Mouse (Mus musculus) midbrain, embryonic 14.5 days (tissue): ENCODE data around the gene Blvra. TPM values are rescaled to one million over a fixed set of nuclear protein-coding genes. Genes with fewer than 3 reads are reported as not detected.

Source experiments
- ATAC-seq: fragments of 200-750 bp; cut with Nextera tagmentation; 2 replicates; pipeline ENCODE4 v1.8.0; 2017; ENCODE audit warnings: moderate number of reproducible peaks, moderate library complexity; ENCODE audit not compliant: low FRiP score, low TSS enrichment
- DNase-seq: peaks from one replicate; pipeline ENCODE4 v3.0.0-alpha.2; 2015
- H3K27ac ChIP-seq: fragments of 300-500 bp; sonication (generic); replicated peaks from 2 replicates; pipeline ENCODE4 v1.5.1; 2014; ENCODE audit warnings: mild to moderate bottlenecking, low read depth, low read length, moderate library complexity
- H3K27me3 ChIP-seq: fragments of 300-500 bp; sonication (generic); 2 replicates; pipeline ENCODE4 v1.6.1; 2014; ENCODE audit warnings: low read length, control low read depth, mixed read lengths; ENCODE audit not compliant: control insufficient read depth, insufficient read depth
- H3K36me3 ChIP-seq: fragments of 300-500 bp; sonication (generic); 2 replicates; pipeline ENCODE4 v1.6.1; 2014; ENCODE audit warnings: low read length, control low read depth; ENCODE audit not compliant: control insufficient read depth, insufficient read depth
- H3K4me1 ChIP-seq: fragments of 300-500 bp; sonication (generic); 2 replicates; pipeline ENCODE4 v1.6.1; 2014; ENCODE audit warnings: mild to moderate bottlenecking, antibody characterized with exemption, low read length, control low read depth; ENCODE audit not compliant: control insufficient read depth, insufficient read depth
- H3K4me2 ChIP-seq: fragments of 300-500 bp; sonication (generic); 2 replicates; pipeline ENCODE4 v1.6.1; 2014; ENCODE audit warnings: mild to moderate bottlenecking, low read length, moderate library complexity
- H3K4me3 ChIP-seq: fragments of 300-500 bp; sonication (generic); replicated peaks from 2 replicates; pipeline ENCODE4 v1.5.1; 2014; ENCODE audit warnings: low read depth, low read length
- H3K9ac ChIP-seq: fragments of 300-500 bp; sonication (generic); replicated peaks from 2 replicates; pipeline ENCODE4 v1.6.1; 2014; ENCODE audit warnings: mild to moderate bottlenecking, low read length, moderate library complexity
- H3K9me3 ChIP-seq: fragments of 300-500 bp; sonication (generic); 2 replicates; pipeline ENCODE4 v1.6.1; 2016; ENCODE audit warnings: low read length, control low read depth, mixed read lengths; ENCODE audit not compliant: control insufficient read depth
- WGBS: fragments of 180-500 bp; shearing (Covaris S2); extraction: QIAGEN DNeasy Blood & Tissue Kit; methylation state at CpG from one replicate; pipeline ENCODE4 v1.1.7; 2014; 5-methylcytosine and 5-hydroxymethylcytosine counted together
- microRNA-seq: library from miRNA; unstranded; fragments of <30 nt; microRNA quantifications from one replicate; pipeline ENCODE4, GENCODE M21; 2016
- polyA plus RNA-seq: library from polyadenylated mRNA; unstranded; fragments of >200 nt; fragmentation: Nextera tagmentation; extraction: Ambion mirVana; gene quantifications from 2 replicates; pipeline ENCODE4 v1.2.1, GENCODE M21; 2014

The Blvra gene
- polyA plus RNA-seq, 1 experiment from 2014 or later, result 27.3 TPM

DNA sequence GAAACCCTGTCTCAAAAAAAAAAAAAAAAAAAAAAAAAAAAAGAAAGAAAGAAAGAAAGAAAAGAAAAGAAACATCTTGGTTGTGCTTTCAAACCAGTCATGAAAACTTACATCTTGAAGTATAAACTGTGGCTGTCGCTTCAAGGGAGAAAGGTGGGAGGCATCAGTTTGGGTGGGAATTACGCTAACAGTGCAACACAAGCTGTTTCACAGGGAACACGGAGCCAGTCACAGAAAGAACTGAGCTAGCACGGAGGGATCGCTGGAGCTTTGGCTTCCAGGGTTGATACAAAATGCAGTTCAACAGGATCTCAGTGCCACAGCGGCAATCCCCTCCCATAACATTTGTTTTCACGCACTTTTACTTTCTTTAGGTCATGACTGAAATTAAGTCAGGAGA lies 69.5 kb downstream of the Blvra start:
- H3K36me3 ChIP-seq, result no peaks in the 10 kb centered on the region
- H3K9me3 ChIP-seq, result no peaks in the 10 kb centered on the region
- WGBS, result 97% methylated on average over 7 of the region's 7 CpGs
- peaks cover 4% of the 10 kb centered on the region; the same call in 1 of the 2 replicates for H3K4me1 ChIP-seq
- DNase-seq (no peak), ATAC-seq (no peak)
- H3K9ac ChIP-seq, result no peak overlapping the region
- no peak overlapping the region for H3K27ac ChIP-seq
- H3K27me3 ChIP-seq, result no peaks in the 10 kb centered on the region
- H3K4me3 ChIP-seq, result no peak overlapping the region
- H3K4me2 ChIP-seq, result no peak overlapping the region

DNA sequence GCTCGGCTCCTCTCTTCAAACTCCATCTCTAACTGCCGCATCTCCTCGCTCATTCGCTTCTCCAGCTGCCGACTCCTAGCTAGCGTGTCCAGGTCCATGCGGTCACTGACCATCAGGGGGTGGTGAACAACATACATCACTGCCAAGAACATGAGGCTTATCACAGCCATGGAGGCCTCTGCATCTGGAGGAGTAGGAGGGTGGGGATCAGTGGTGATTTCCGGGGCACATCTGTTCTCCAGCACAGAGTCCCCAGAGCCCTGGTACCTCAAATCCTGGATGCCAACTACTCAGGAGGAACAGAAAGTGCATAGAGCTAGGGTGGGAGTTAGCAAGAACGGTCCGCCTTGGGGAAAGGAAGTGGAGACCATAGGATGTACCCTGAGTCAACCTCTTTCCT lies 71.6 kb downstream of the Blvra start:
- H3K4me3 ChIP-seq, result no peak overlapping the region

DNA sequence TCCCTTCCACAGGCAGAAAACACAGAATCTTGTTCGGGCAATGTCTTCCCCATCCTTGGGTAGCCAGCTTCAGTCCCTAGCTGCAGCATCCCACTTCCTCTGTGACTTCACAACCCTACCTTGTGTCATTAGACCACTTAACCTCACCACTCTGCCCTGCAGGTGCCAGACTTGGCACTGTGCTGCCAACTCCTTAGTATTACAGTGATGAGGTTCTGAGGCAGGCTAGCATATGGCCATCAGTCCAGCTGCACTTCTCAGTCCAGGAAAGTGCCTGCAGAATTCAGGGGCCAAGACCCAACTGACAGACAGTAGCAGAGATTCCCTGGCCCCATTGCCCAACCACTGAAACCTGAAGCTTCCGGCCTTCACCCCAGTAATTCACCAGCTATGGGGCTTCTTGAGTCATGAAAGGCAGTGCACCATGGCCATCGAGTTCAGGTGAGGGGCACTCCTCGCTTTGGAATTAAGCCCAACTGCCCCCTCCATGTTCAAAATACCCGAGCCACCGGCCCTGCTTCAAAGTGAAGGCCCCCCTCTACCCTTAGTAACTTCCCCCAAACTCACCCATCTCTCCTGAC lies 72.2 kb downstream of the Blvra start:
- no peaks in the 10 kb centered on the region for H3K9me3 ChIP-seq
- H3K27ac ChIP-seq, result no peak overlapping the region
- 19% methylated on average over 6 of the region's 6 CpGs for WGBS
- H3K36me3 ChIP-seq, result no peaks in the 10 kb centered on the region
- ATAC-seq, result no peak
- peak overlapping the region; percentile 51 for H3K4me3 ChIP-seq
- DNase-seq, result no peak
- peak overlapping the region; percentile 91 for H3K4me2 ChIP-seq
- H3K27me3 ChIP-seq, result no peaks in the 10 kb centered on the region
- H3K9ac ChIP-seq, result peak overlapping the region; percentile 60
- peaks cover 4% of the 10 kb centered on the region; the same call in 1 of the 2 replicates for H3K4me1 ChIP-seq

More for the DNA sequence above, 71.6 kb downstream of the Blvra start:
- ATAC-seq (no peak), DNase-seq (no peak)
- H3K36me3 ChIP-seq, result no peaks in the 10 kb centered on the region
- no peak overlapping the region for H3K27ac ChIP-seq
- peaks cover 4% of the 10 kb centered on the region; the same call in 1 of the 2 replicates for H3K4me1 ChIP-seq
- no peak overlapping the region for H3K9ac ChIP-seq
- H3K27me3 ChIP-seq, result no peaks in the 10 kb centered on the region
- H3K4me2 ChIP-seq, result no peak overlapping the region; the same call in 1 of the 2 replicates
- 92% methylated on average over 10 of the region's 10 CpGs for whole genome bisulfite sequencing
- no peaks in the 10 kb centered on the region for H3K9me3 ChIP-seq

DNA sequence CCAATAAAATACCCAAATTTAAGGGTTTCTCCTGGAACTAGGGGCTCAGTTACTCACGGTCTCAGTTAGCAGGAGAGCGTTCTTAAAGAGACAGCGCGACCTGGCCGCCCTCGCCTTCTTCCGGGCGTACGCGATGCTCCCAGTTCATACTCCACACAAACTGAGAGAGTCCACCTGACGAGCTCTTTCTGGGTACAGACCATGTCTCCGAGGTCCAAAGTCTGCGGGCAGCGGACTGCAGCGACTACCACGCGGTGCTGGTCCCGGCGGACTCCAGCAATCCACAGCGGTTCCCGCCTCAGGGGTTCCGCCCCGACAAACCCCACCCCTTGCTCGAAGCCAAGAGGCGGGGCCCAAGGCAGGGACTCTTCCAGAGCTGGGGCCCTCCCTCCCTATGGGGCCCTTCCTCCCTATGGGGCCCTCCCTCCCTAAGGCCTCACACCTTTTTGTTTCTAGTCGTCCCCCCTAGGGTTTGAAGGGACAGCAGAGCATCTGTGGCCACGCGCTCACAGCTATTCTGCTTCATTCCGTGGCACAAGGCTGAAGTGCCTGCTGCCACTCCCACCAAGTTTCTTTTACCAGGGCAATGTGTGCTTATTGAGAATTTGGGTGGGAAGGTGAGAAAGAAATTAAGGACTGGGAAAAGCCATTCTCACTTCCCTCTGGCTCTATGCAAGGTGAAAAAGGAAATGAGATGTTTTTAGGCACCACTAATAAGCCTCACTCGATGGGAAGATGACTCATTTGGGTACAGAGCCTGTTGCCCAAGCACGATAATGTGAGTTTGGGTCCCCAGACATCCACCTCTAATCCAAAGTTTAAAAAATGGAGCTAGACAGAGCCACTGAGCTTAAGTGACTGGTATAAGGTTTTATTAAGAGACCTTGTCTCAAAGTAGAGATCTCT lies 72.9 kb downstream of the Blvra start, which contains the start of gene Itpripl1:
Gene Itpripl1 (minus strand): TSS at position 285 of the 906 bp plus-strand sequence.
- peak; percentile 67 for ATAC-seq
- Histone ChIP-seq H3K4me2 (peak within 1 kb of the TSS; percentile 91), H3K9ac (peak within 1 kb of the TSS; percentile 60), H3K36me3 (no peaks in the 10 kb centered on the region), H3K27ac (no peak within 1 kb of the TSS), H3K27me3 (no peaks in the 10 kb centered on the region), H3K9me3 (no peaks in the 10 kb centered on the region), H3K4me1 (peaks cover 4% of the 10 kb centered on the region; the same call in 1 of the 2 replicates), H3K4me3 (peak within 1 kb of the TSS; percentile 51)
- DNase-seq, result peak; percentile 67
- WGBS, result 4% methylated on average over 31 of the region's 31 CpGs

DNA sequence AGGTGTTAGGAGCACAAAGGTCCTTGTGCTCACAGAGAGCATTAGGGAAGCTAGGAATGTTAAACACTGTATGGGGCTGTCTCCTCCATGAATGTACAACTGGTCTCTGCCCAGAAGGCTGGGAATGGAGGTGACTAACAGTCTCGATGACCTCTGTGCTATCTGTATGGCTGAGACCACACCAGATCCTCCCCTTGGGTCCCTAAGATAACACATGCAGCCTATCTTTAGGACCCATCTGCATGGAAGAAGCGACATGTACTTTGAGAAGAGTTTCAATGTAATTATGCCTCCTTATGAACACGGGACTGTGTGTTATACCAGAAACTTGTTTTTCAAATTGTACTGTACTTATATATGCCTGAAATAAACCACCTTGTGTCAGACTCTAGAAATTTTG lies 75.2 kb downstream of the Blvra start:
- no peak overlapping the region for H3K4me2 ChIP-seq
- WGBS, result 89% methylated on average over 3 of the region's 3 CpGs

More for the DNA sequence above, 75.2 kb downstream of the Blvra start:
- Histone ChIP-seq H3K9me3 (0 out of 2 replicates have a peak, but pooled peaks cover 3% of the 10 kb centered on the region), H3K4me3 (no peak overlapping the region), H3K27me3 (no peaks in the 10 kb centered on the region), H3K4me1 (peaks cover 4% of the 10 kb centered on the region; the same call in 1 of the 2 replicates), H3K36me3 (no peaks in the 10 kb centered on the region), H3K27ac (no peak overlapping the region), H3K9ac (no peak overlapping the region)
- ATAC-seq (no peak), DNase-seq (no peak)

Small RNA genes within 50 kb of the gene (microRNA-seq; reads per million reads assigned to microRNA genes)
- not detected for gene Gm24081

Other genes with a start within 250 kb of the Blvra start
- 38.0 and 38.8 TPM in 2 replicates for gene Trpm7, start 194.4 kb upstream of the Blvra start, polyA plus RNA-seq
- gene Sppl2a, start 137.4 kb upstream of the Blvra start, polyA plus RNA-seq, result 39.2 and 41.7 TPM in 2 replicates
- 7.7 and 12.3 TPM in 2 replicates for gene Ap4e1, start 61.9 kb upstream of the Blvra start, polyA plus RNA-seq
- 10.7 and 19.6 TPM in 2 replicates for gene Ncaph, start 63.3 kb downstream of the Blvra start, polyA plus RNA-seq
- gene Itpripl1, start 72.8 kb downstream of the Blvra start, polyA plus RNA-seq, result 5.6 and 6.4 TPM in 2 replicates
- 1.2 and 1.3 TPM in 2 replicates for gene 1810024B03Rik, start 137.6 kb downstream of the Blvra start, polyA plus RNA-seq
- 59.6 and 75.8 TPM in 2 replicates for gene Snrnp200, start 137.7 kb downstream of the Blvra start, polyA plus RNA-seq
- 50.4 and 56.4 TPM in 2 replicates for gene Ciao1, start 177.2 kb downstream of the Blvra start, polyA plus RNA-seq
- 35.0 and 35.4 TPM in 2 replicates for gene Tmem127, start 177.2 kb downstream of the Blvra start, polyA plus RNA-seq
- gene Stard7, start 199.6 kb downstream of the Blvra start, polyA plus RNA-seq, result 77.1 and 113 TPM in 2 replicates